Mouse (Mus musculus): ENCODE data around the gene Prps2. TPM values are rescaled to one million over a fixed set of nuclear protein-coding genes. Genes with fewer than 3 reads are reported as not detected.
"Not testable (repeated sequence)": the region's sequence is repeated elsewhere in the genome, so short reads cannot be mapped to it uniquely, and the experiment has no call there.

The Prps2 gene
- polyA plus RNA-seq (2015; fragmentation: Nextera tagmentation; extraction: Ambion mirVana) = 27.7 and 29.1 TPM in 2 replicates

DNA sequence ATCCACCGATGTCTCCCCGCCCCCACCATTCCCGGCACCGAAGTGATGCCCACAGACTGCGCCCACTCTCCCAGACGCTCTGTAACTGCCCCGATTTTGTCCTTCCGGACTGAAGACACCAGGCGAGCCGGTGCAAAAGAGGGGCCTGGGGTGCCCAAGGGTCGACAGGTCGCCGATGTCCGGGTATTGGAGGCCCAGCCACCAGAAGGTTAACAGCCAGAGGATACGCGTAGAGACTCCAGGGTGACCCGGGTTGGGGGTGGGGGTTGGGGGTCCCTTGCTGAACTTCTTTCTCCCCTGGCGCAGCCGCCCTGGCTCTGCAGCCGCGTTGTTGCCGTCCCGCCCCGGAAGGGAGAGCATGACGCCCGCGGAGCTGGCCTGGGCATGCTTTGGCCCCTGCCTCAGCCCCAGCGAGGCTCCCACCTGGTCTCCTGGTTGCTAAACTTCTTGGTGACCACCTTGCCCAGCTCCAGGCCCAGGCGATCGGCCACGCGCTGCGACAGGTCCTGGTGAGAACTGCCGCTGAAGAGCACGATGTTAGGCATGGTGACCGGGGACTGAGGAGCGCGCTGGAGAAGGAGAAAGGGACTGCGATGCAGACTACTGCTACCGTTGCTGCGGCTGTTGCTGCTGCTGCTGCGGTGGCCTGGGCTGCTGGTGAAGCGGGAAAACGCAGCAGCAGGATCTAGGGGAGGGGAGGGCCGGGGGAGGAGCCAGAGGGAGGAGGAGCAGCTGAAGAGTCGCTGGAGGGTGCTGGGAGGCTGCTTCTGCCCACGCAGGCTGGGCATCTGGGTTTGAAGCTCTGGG lies at the start of gene Prps2:
Gene Prps2 (minus strand): TSS at position 703 of the 807 bp plus-strand sequence.
- Histone ChIP-seq H3K36me3 (ENCODE audit: control insufficient read depth, insufficient read depth, low read length) (no peaks in the 10 kb centered on the region), H3K4me2 (ENCODE audit: low read depth, low read length) (peak within 1 kb of the TSS; percentile 67), H3K27ac (ENCODE audit: low read length) (peak within 1 kb of the TSS; percentile 82), H3K4me1 (ENCODE audit: control insufficient read depth, insufficient read depth, low read length) (no peaks in the 10 kb centered on the region), H3K9ac (ENCODE audit: low read length) (peak within 1 kb of the TSS; percentile 80), H3K27me3 (ENCODE audit: control insufficient read depth, insufficient read depth, low read length) (no peaks in the 10 kb centered on the region; the same call in 1 of the 2 replicates), H3K4me3 (replicated peaks; ENCODE audit: low read length) (peak within 1 kb of the TSS; percentile 63), H3K9me3 (replicated peaks; ENCODE audit: control insufficient read depth, low read length) (no peaks in the 10 kb centered on the region)
- 9% methylated on average over 44 of the region's 47 CpGs for WGBS
- peak; percentile 93 for ATAC-seq (ENCODE audit: insufficient read depth, low FRiP score)

DNA sequence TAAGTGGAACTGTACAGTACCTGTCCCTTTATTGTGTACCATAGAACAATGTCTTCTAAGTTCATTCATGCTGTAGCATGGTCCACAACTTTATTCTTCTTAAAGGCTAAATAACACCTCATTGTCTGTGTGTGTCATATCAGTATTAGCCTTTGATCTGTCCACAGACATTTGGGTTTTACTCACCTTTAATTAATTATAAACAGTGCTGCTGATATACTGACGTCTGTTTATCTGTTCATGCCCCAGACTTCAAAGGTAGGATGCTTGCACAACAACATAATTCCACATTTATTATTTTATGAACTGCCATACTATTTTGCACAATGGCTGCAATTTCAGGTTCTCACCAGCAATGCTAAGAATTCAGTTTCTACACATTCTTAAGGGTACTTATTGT lies 35.1 kb upstream of the Prps2 start:
- no peaks in the 10 kb centered on the region for H3K36me3 ChIP-seq (ENCODE audit: control insufficient read depth, insufficient read depth, low read length)
- H3K4me2 ChIP-seq (ENCODE audit: low read depth, low read length) = no peak overlapping the region
- no peak overlapping the region for H3K27ac ChIP-seq (ENCODE audit: low read length)
- H3K27me3 ChIP-seq (ENCODE audit: control insufficient read depth, insufficient read depth, low read length) = peaks cover 4% of the 10 kb centered on the region; the same call in 1 of the 2 replicates
- no peak for ATAC-seq (ENCODE audit: insufficient read depth, low FRiP score)
- H3K4me3 ChIP-seq (replicated peaks; ENCODE audit: low read length) = no peak overlapping the region
- WGBS = 41% methylated on average over 1 of the region's 1 CpGs
- no peaks in the 10 kb centered on the region for H3K9me3 ChIP-seq (replicated peaks; ENCODE audit: control insufficient read depth, low read length)
- no peak overlapping the region for H3K9ac ChIP-seq (ENCODE audit: low read length)
- no peaks in the 10 kb centered on the region for H3K4me1 ChIP-seq (ENCODE audit: control insufficient read depth, insufficient read depth, low read length)

DNA sequence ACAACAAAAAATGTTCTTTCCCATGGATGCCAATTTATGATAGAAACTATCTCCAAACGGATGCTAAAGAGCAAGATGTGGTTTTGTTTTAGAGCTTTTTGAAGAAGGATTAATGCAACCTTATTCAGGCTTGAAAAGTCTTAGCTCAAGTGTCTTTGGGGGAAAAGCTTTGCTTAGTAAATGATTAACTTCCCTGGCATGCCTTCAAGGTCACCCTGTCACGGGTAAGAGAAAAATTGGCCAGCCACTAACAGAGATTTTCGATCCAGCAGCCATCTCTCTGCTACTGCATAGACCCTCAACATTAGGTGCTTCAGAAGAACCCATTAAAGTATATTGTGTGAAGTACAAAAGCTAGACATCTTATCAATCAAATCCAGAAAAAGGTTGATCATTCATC lies 12.4 kb upstream of the Prps2 start:
- no peaks in the 10 kb centered on the region for H3K36me3 ChIP-seq (ENCODE audit: control insufficient read depth, insufficient read depth, low read length)
- no peak overlapping the region for H3K27ac ChIP-seq (ENCODE audit: low read length)
- H3K4me1 ChIP-seq (ENCODE audit: control insufficient read depth, insufficient read depth, low read length) = no peaks in the 10 kb centered on the region
- H3K9me3 ChIP-seq (replicated peaks; ENCODE audit: control insufficient read depth, low read length) = no peaks in the 10 kb centered on the region
- no peak overlapping the region for H3K4me2 ChIP-seq (ENCODE audit: low read depth, low read length)
- no peaks in the 10 kb centered on the region; the same call in 1 of the 2 replicates for H3K27me3 ChIP-seq (ENCODE audit: control insufficient read depth, insufficient read depth, low read length)
- no peak overlapping the region for H3K9ac ChIP-seq (ENCODE audit: low read length)
- ATAC-seq (ENCODE audit: insufficient read depth, low FRiP score) = no peak
- 37% methylated on average over 3 of the region's 3 CpGs for WGBS
- H3K4me3 ChIP-seq (replicated peaks; ENCODE audit: low read length) = no peak overlapping the region

DNA sequence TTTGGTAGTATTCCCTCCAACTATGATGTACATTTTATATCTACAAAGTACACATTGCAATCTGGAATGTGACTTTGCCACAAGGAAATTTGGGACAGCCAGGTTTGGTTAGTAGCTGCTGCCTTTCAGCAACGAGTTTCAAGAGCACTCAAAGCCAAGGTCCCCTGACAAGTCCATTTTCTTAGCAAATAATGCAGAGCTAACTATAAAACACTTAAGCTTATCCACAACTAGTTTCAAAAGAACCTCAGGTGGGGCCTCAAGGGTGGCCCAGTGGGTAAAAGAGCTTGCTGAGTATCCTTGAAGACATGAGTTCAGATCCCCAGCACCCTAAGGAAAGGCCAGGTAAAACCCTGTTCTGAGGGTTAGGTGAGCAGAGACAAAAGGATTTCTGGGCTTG lies 4.1 kb upstream of the Prps2 start:
- H3K4me1 ChIP-seq (ENCODE audit: control insufficient read depth, insufficient read depth, low read length) = no peaks in the 10 kb centered on the region
- H3K4me2 ChIP-seq (ENCODE audit: low read depth, low read length) = no peak overlapping the region
- ATAC-seq (ENCODE audit: insufficient read depth, low FRiP score) = no peak
- no peak overlapping the region for H3K27ac ChIP-seq (ENCODE audit: low read length)
- no peaks in the 10 kb centered on the region for H3K9me3 ChIP-seq (replicated peaks; ENCODE audit: control insufficient read depth, low read length)
- no peaks in the 10 kb centered on the region for H3K36me3 ChIP-seq (ENCODE audit: control insufficient read depth, insufficient read depth, low read length)
- no peak overlapping the region for H3K4me3 ChIP-seq (replicated peaks; ENCODE audit: low read length)
- H3K9ac ChIP-seq (ENCODE audit: low read length) = no peak overlapping the region
- WGBS = 42% methylated on average over 1 of the region's 1 CpGs
- H3K27me3 ChIP-seq (ENCODE audit: control insufficient read depth, insufficient read depth, low read length) = no peaks in the 10 kb centered on the region; the same call in 1 of the 2 replicates

DNA sequence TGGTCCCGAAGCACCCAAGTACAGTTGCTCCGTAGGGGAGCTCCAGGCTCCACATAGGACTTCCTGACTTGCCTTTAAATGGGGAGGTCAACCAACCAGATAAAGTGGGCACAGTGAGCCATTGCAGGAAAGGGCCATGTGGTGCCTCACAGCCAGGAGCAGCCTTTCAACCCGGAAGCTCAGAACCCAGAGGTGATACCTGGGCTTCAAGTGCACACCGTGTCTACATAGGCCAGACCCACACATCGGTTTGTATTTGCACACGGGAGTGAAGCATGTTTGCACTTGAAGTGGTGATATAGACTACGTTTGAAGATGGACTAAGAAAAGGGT lies 271 bp upstream of the Prps2 start:
- peak overlapping the region; percentile 82 for H3K27ac ChIP-seq (ENCODE audit: low read length)
- no peaks in the 10 kb centered on the region for H3K4me1 ChIP-seq (ENCODE audit: control insufficient read depth, insufficient read depth, low read length)
- no peaks in the 10 kb centered on the region; the same call in 1 of the 2 replicates for H3K27me3 ChIP-seq (ENCODE audit: control insufficient read depth, insufficient read depth, low read length)
- H3K9me3 ChIP-seq (replicated peaks; ENCODE audit: control insufficient read depth, low read length) = no peaks in the 10 kb centered on the region
- ATAC-seq (ENCODE audit: insufficient read depth, low FRiP score) = peak; percentile 80; the same call in 1 of the 2 replicates
- H3K4me3 ChIP-seq (replicated peaks; ENCODE audit: low read length) = peak overlapping the region; percentile 63
- 23% methylated on average over 7 of the region's 7 CpGs for WGBS
- H3K9ac ChIP-seq (ENCODE audit: low read length) = peak overlapping the region; percentile 80
- H3K4me2 ChIP-seq (ENCODE audit: low read depth, low read length) = peak overlapping the region; percentile 67
- H3K36me3 ChIP-seq (ENCODE audit: control insufficient read depth, insufficient read depth, low read length) = no peaks in the 10 kb centered on the region

DNA sequence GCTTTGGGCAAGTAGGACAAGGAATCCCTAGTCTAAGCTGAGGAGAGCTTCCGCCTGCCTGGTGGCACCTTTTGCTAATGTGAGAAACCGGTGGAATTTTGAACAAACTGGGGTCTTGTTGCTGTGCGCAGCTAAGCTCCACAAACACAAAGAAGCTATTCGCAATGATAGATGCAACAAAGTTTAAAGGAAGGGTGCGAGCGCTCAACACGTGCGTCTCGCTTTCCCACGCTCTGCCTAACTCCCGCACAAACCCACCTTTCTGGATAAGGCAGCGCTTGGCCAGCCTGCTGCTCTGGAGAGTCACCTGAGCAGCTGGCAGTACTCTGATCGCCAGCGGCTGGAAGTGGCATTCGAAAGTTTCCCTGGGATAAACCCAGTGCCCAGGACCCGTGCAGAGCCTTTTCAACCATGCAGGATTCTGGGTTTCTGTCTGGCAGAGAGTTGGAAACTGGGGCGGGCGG lies 934 bp downstream of the Prps2 start:
- peak overlapping the region; percentile 63 for H3K4me3 ChIP-seq (replicated peaks; ENCODE audit: low read length)
- peak overlapping the region; percentile 67 for H3K4me2 ChIP-seq (ENCODE audit: low read depth, low read length)
- peak overlapping the region; percentile 82; the same call in 1 of the 2 replicates for H3K27ac ChIP-seq (ENCODE audit: low read length)
- 16% methylated on average over 18 of the region's 18 CpGs for WGBS
- H3K36me3 ChIP-seq (ENCODE audit: control insufficient read depth, insufficient read depth, low read length) = no peaks in the 10 kb centered on the region
- H3K9ac ChIP-seq (ENCODE audit: low read length) = peak overlapping the region; percentile 80
- H3K9me3 ChIP-seq (replicated peaks; ENCODE audit: control insufficient read depth, low read length) = no peaks in the 10 kb centered on the region
- ATAC-seq (ENCODE audit: insufficient read depth, low FRiP score) = no peak
- no peaks in the 10 kb centered on the region for H3K4me1 ChIP-seq (ENCODE audit: control insufficient read depth, insufficient read depth, low read length)
- H3K27me3 ChIP-seq (ENCODE audit: control insufficient read depth, insufficient read depth, low read length) = no peaks in the 10 kb centered on the region; the same call in 1 of the 2 replicates

DNA sequence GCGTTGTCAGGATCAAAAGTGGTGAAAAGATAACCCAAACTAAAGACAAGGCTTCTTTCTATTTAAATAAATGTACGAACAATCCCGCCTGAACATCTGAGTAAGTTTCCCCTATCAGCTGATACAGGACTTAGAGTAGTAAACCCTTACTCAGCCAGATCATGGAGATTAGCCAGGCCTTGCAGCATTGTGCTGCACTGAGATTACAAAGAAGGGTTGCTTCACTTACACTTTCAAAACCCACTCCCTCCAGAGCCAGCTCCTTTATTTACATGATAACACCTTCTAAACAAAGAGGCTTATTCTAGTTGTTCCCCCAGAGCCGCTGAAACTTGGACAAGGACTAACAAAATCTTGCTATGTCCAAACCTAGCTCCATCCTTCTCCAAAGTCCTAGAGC lies 2.5 kb downstream of the Prps2 start:
- H3K9me3 ChIP-seq (replicated peaks; ENCODE audit: control insufficient read depth, low read length) = no peaks in the 10 kb centered on the region
- ATAC-seq (ENCODE audit: insufficient read depth, low FRiP score) = no peak
- no peaks in the 10 kb centered on the region; the same call in 1 of the 2 replicates for H3K27me3 ChIP-seq (ENCODE audit: control insufficient read depth, insufficient read depth, low read length)
- WGBS = 56% methylated on average over 4 of the region's 4 CpGs
- no peak overlapping the region for H3K4me2 ChIP-seq (ENCODE audit: low read depth, low read length)
- no peaks in the 10 kb centered on the region for H3K36me3 ChIP-seq (ENCODE audit: control insufficient read depth, insufficient read depth, low read length)
- no peak overlapping the region for H3K27ac ChIP-seq (ENCODE audit: low read length)
- H3K4me1 ChIP-seq (ENCODE audit: control insufficient read depth, insufficient read depth, low read length) = no peaks in the 10 kb centered on the region
- H3K4me3 ChIP-seq (replicated peaks; ENCODE audit: low read length) = no peak overlapping the region
- no peak overlapping the region for H3K9ac ChIP-seq (ENCODE audit: low read length)

DNA sequence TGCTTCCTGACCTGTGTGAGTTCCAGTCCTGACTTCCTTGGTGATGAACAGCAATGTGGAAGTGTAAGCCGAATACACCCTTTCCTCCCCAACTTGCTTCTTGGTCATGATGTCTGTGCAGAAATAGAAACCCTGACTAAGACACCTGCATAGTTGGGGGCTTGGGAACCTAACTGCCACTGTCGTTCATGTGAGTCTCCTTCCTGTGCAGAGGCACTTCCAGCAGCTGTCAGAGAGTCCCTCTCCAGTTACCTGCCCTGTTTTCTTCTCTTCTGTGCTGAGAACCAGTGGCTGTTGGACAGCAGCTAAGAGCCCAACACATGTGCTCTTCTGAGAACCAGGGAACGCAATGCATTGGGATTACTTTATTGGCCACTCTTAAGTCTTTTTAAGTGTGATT lies 21.3 kb downstream of the Prps2 start:
- not testable (repeated sequence) for H3K27me3 ChIP-seq (ENCODE audit: control insufficient read depth, insufficient read depth, low read length)

DNA sequence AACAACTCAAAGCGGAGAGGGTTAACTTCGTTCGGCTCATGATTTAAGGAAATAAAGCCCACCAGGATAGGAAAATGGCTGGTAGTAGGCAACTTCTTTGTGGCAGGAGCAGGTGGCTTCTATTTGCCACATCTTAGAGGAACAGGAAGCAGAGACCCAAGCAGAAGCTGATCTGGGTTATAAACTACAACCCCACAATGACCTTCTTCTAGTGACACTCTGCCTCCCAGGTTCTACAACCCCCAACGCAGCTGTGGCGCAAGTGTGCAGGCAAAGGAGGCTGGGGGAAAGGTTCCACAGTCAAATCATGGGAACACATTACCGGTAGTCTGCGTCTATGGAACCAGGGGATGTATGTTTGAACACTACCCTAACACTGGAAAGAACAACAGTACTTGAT lies 22.8 kb downstream of the Prps2 start:
- Histone ChIP-seq H3K4me1 (ENCODE audit: control insufficient read depth, insufficient read depth, low read length) (no peaks in the 10 kb centered on the region), H3K9me3 (replicated peaks; ENCODE audit: control insufficient read depth, low read length) (no peaks in the 10 kb centered on the region), H3K4me2 (ENCODE audit: low read depth, low read length) (no peak overlapping the region), H3K4me3 (replicated peaks; ENCODE audit: low read length) (no peak overlapping the region), H3K27ac (ENCODE audit: low read length) (no peak overlapping the region), H3K27me3 (ENCODE audit: control insufficient read depth, insufficient read depth, low read length) (no peaks in the 10 kb centered on the region; the same call in 1 of the 2 replicates), H3K36me3 (ENCODE audit: control insufficient read depth, insufficient read depth, low read length) (no peaks in the 10 kb centered on the region), H3K9ac (ENCODE audit: low read length) (no peak overlapping the region)
- WGBS = 89% methylated on average over 7 of the region's 7 CpGs
- no peak for ATAC-seq (ENCODE audit: insufficient read depth, low FRiP score)

More for the DNA sequence above, 21.3 kb downstream of the Prps2 start:
- H3K4me2 ChIP-seq (ENCODE audit: low read depth, low read length); H3K4me1 ChIP-seq (ENCODE audit: control insufficient read depth, insufficient read depth, low read length); H3K36me3 ChIP-seq (ENCODE audit: control insufficient read depth, insufficient read depth, low read length); H3K9me3 ChIP-seq (replicated peaks; ENCODE audit: control insufficient read depth, low read length); H3K4me3 ChIP-seq (replicated peaks; ENCODE audit: low read length); ATAC-seq (ENCODE audit: insufficient read depth, low FRiP score); H3K9ac ChIP-seq (ENCODE audit: low read length); H3K27ac ChIP-seq (ENCODE audit: low read length): not testable (repeated sequence)
- 90% methylated on average over 3 of the region's 3 CpGs for WGBS
